Mouse (Mus musculus): ENCODE results near the gene Gm10300.

Gene Gm10300

GRCm38 (mm10) chr4:132051321-132052275 is 22.9 kb upstream of the Gm10300 start:
- DNase-seq (ENCODE audit: low spot score), result no peak

GRCm38 (mm10) chr4:132057311-132057710 is 17.2 kb upstream of the Gm10300 start:
- DNase-seq (ENCODE audit: low spot score), result no peak

- no peak for DNase-seq (ENCODE audit: low spot score)
Measured at GRCm38 (mm10) chr4:132059541-132059940, 15.0 kb upstream of the Gm10300 start.

- no peak for DNase-seq (ENCODE audit: low spot score)
Measured at GRCm38 (mm10) chr4:132060040-132060832, 14.3 kb upstream of the Gm10300 start.

GRCm38 (mm10) chr4:132062289-132062688 is 12.2 kb upstream of the Gm10300 start:
- DNase-seq (ENCODE audit: low spot score), result no peak

GRCm38 (mm10) chr4:132062934-132063884 is 11.3 kb upstream of the Gm10300 start:
- DNase-seq (ENCODE audit: low spot score), result no peak

- DNase-seq (ENCODE audit: low spot score), result no peak
Measured at GRCm38 (mm10) chr4:132064550-132064949, 9.9 kb upstream of the Gm10300 start.

GRCm38 (mm10) chr4:132065578-132065977 is 8.9 kb upstream of the Gm10300 start:
- DNase-seq (ENCODE audit: low spot score), result no peak

GRCm38 (mm10) chr4:132066101-132066773 is 8.3 kb upstream of the Gm10300 start:
- no peak for DNase-seq (ENCODE audit: low spot score)

- no peak for DNase-seq (ENCODE audit: low spot score)
Measured at GRCm38 (mm10) chr4:132067112-132067937, 7.2 kb upstream of the Gm10300 start.

- DNase-seq (ENCODE audit: low spot score), result no peak
Measured at GRCm38 (mm10) chr4:132067938-132068235, 6.6 kb upstream of the Gm10300 start.

- DNase-seq (ENCODE audit: low spot score), result no peak
Measured at GRCm38 (mm10) chr4:132071674-132072073, 2.8 kb upstream of the Gm10300 start.

GRCm38 (mm10) chr4:132072156-132072555 is 2.3 kb upstream of the Gm10300 start:
- DNase-seq (ENCODE audit: low spot score), result no peak

GRCm38 (mm10) chr4:132072946-132073345 is 1.6 kb upstream of the Gm10300 start:
- DNase-seq (ENCODE audit: low spot score), result no peak

- DNase-seq (ENCODE audit: low spot score), result peak; percentile 96
Measured at GRCm38 (mm10) chr4:132074933-132075769, 654 bp downstream of the Gm10300 start, which contains the start of gene Epb41. TSS of gene Epb41 (minus strand) at chr4:132075321.

- DNase-seq (ENCODE audit: low spot score), result no peak
Measured at GRCm38 (mm10) chr4:132075796-132076195, 1.3 kb downstream of the Gm10300 start.

GRCm38 (mm10) chr4:132076480-132077405 is 2.2 kb downstream of the Gm10300 start:
- DNase-seq (ENCODE audit: low spot score), result peak; percentile 47

GRCm38 (mm10) chr4:132077445-132077844 is 2.9 kb downstream of the Gm10300 start:
- DNase-seq (ENCODE audit: low spot score), result no peak

All from ovary, adult 18-20 months (tissue).